Mouse (Mus musculus) G1E (cell line): Measurements from ENCODE around the gene Fam213a. TPM values are rescaled to one million over a fixed set of nuclear protein-coding genes. Genes with fewer than 3 reads are reported as not detected.
A peak's percentile ranks its signal among the peaks of the same experiment; 100 is the strongest.

Source experiments
- ATAC-seq: 2 replicates; pipeline ENCODE4 v1.8.0; 2016; ENCODE audit warnings: mild to moderate bottlenecking; ENCODE audit not compliant: insufficient number of reproducible peaks, poor library complexity, low FRiP score, severe bottlenecking; ENCODE audit errors: extremely low read depth
- DNase-seq: peaks from one replicate; pipeline ENCODE4 v3.0.0; 2012; ENCODE audit warnings: low spot score
- H3K27me3 ChIP-seq: 2 replicates; pipeline ENCODE4 v1.6.1; 2012; ENCODE audit warnings: mild to moderate bottlenecking, low read length, inconsistent platforms; ENCODE audit not compliant: insufficient read depth
- H3K36me3 ChIP-seq: replicated peaks from 2 replicates; pipeline ENCODE3; 2012; ENCODE audit warnings: mild to moderate bottlenecking, inconsistent platforms
- H3K4me1 ChIP-seq: 2 replicates; pipeline ENCODE4 v1.6.1; 2012; ENCODE audit warnings: low read depth, low read length, inconsistent platforms, mixed read lengths; ENCODE audit not compliant: insufficient read depth
- H3K4me3 ChIP-seq: 2 replicates; pipeline ENCODE4 v1.5.1; 2012; ENCODE audit warnings: low read depth, mild to moderate bottlenecking, inconsistent platforms, low read length, moderate library complexity, mixed read lengths
- H3K9me3 ChIP-seq: replicated peaks from 2 replicates; pipeline ENCODE4 v1.6.1; 2012; ENCODE audit warnings: inconsistent platforms
- CTCF ChIP-seq: IDR thresholded peaks from 2 replicates; pipeline ENCODE4 v1.5.1; 2012; ENCODE audit warnings: low read depth, low read length, inconsistent platforms, mixed read lengths
- GATA1 ChIP-seq: IDR thresholded peaks from 2 replicates; pipeline ENCODE4 v1.6.1; 2012; ENCODE audit warnings: borderline replicate concordance, low read length, inconsistent platforms, mixed read lengths
- GATA2 ChIP-seq: IDR thresholded peaks from 2 replicates; pipeline ENCODE4 v1.6.1; 2012; ENCODE audit warnings: low read depth, low read length, inconsistent platforms, borderline replicate concordance
- POLR2AphosphoS5 ChIP-seq: IDR thresholded peaks from 2 replicates; pipeline ENCODE4 v1.6.1; 2012; ENCODE audit warnings: low read depth, low read length, inconsistent platforms; ENCODE audit not compliant: insufficient replicate concordance
- TAL1 ChIP-seq: conservative IDR thresholded peaks from 2 replicates; pipeline ENCODE4 v1.6.1; 2012; ENCODE audit warnings: low read depth, low read length, inconsistent platforms, mixed read lengths
- polyA plus RNA-seq: library from polyadenylated mRNA; stranded (reverse); fragments of >175 nt; gene quantifications from 2 replicates; pipeline ENCODE4 v1.2.3, GENCODE M21; 2012
- total RNA-seq, 2 experiments: library from RNA; stranded (forward) in 1 of 2; stranded (reverse) in 1 of 2; fragments of 200-1000 nt in 1 of 2; fragments of >200 nt in 1 of 2; fragmentation: Nextera tagmentation in 1 of 2; gene quantifications; 2 replicates each; pipeline ENCODE4 v1.2.3; 2014 to 2017

Fam213a gene
- total and polyA plus RNA-seq, 3 experiments = 12.5 to 101 (median 57.9) TPM

- no peak for TF ChIP-seq GATA1
- TF ChIP-seq CTCF = no peak
- TF ChIP-seq POLR2AphosphoS5 = no peak
These were observed 17.4 kb downstream of the Fam213a start for GRCm38 (mm10) chr14:40996171-40996570.

GRCm38 (mm10) chr14:40992464-40992863, 21.1 kb downstream of the Fam213a start:
- peak; percentile 89 for ATAC-seq
- TF ChIP-seq GATA1 (no peak), TAL1 (peak; percentile 67), CTCF (no peak), GATA2 (no peak), POLR2AphosphoS5 (no peak)
- H3K27me3 ChIP-seq = no peaks in the 10 kb centered on the region
- H3K9me3 ChIP-seq = no peaks in the 10 kb centered on the region
- peaks cover 81% of the 10 kb centered on the region for H3K4me1 ChIP-seq
- DNase-seq = peak; percentile 71
- peaks cover 31% of the 10 kb centered on the region for H3K36me3 ChIP-seq
- peak overlapping the region; percentile 63 for H3K4me3 ChIP-seq

More at GRCm38 (mm10) chr14:40996171-40996570, 17.4 kb downstream of the Fam213a start:
- Histone ChIP-seq H3K36me3 (peaks cover 64% of the 10 kb centered on the region), H3K4me3 (no peak overlapping the region), H3K9me3 (no peaks in the 10 kb centered on the region), H3K4me1 (peaks cover 53% of the 10 kb centered on the region), H3K27me3 (no peaks in the 10 kb centered on the region)
- DNase-seq (no peak), ATAC-seq (no peak)

- no peaks in the 10 kb centered on the region for H3K27me3 ChIP-seq
- peaks cover 86% of the 10 kb centered on the region for H3K4me1 ChIP-seq
- H3K36me3 ChIP-seq = peaks cover 10% of the 10 kb centered on the region
- DNase-seq (peak; percentile 37), ATAC-seq (peak; percentile 47)
- H3K4me3 ChIP-seq = peak overlapping the region; percentile 1; the same call in 1 of the 2 replicates
- no peak for TF ChIP-seq GATA2
- no peak for TF ChIP-seq GATA1
- TF ChIP-seq CTCF = no peak
- peak; percentile 70 for TF ChIP-seq TAL1
- no peaks in the 10 kb centered on the region for H3K9me3 ChIP-seq
These were observed 24.8 kb downstream of the Fam213a start for GRCm38 (mm10) chr14:40988780-40989179.

- no peaks in the 10 kb centered on the region for H3K9me3 ChIP-seq
- H3K4me3 ChIP-seq = no peak overlapping the region
- H3K36me3 ChIP-seq = peaks cover 8% of the 10 kb centered on the region
- TF ChIP-seq POLR2AphosphoS5 (no peak), TAL1 (no peak), CTCF (no peak), GATA2 (no peak), GATA1 (no peak)
- DNase-seq = no peak
- H3K4me1 ChIP-seq = peaks cover 80% of the 10 kb centered on the region
- no peaks in the 10 kb centered on the region for H3K27me3 ChIP-seq
- ATAC-seq = no peak
These were observed 26.4 kb downstream of the Fam213a start for GRCm38 (mm10) chr14:40987184-40987583.

GRCm38 (mm10) chr14:40985635-40986034, 28.0 kb downstream of the Fam213a start:
- Histone ChIP-seq H3K9me3 (no peaks in the 10 kb centered on the region), H3K36me3 (peaks cover 8% of the 10 kb centered on the region), H3K4me1 (peaks cover 68% of the 10 kb centered on the region), H3K27me3 (no peaks in the 10 kb centered on the region), H3K4me3 (no peak overlapping the region)
- ATAC-seq (no peak), DNase-seq (no peak)
- TF ChIP-seq CTCF (no peak), TAL1 (no peak), GATA2 (no peak), POLR2AphosphoS5 (no peak), GATA1 (no peak)

- H3K4me3 ChIP-seq = no peak overlapping the region
- no peaks in the 10 kb centered on the region for H3K9me3 ChIP-seq
- DNase-seq (no peak), ATAC-seq (no peak)
- no peak for TF ChIP-seq GATA1
- H3K4me1 ChIP-seq = peaks cover 56% of the 10 kb centered on the region
- H3K27me3 ChIP-seq = no peaks in the 10 kb centered on the region
- no peaks in the 10 kb centered on the region for H3K36me3 ChIP-seq
These were observed 33.9 kb downstream of the Fam213a start for GRCm38 (mm10) chr14:40979723-40980122.

- no peak overlapping the region for H3K4me3 ChIP-seq
- no peaks in the 10 kb centered on the region for H3K27me3 ChIP-seq
- peak; percentile 89 for ATAC-seq
- peak; percentile 54 for TF ChIP-seq CTCF
- TF ChIP-seq GATA2 = no peak
- no peaks in the 10 kb centered on the region for H3K36me3 ChIP-seq
- no peak for DNase-seq
- H3K4me1 ChIP-seq = peaks cover 49% of the 10 kb centered on the region
- no peaks in the 10 kb centered on the region for H3K9me3 ChIP-seq
These were observed 34.6 kb downstream of the Fam213a start for GRCm38 (mm10) chr14:40979002-40979401.
